Mouse (Mus musculus) lung, postnatal 25 days (tissue): ENCODE data around the gene Rab31.
A peak's percentile ranks its signal among the peaks of the same experiment; 100 is the strongest.
"Not testable (repeated sequence)": the region's sequence is repeated elsewhere in the genome, so short reads cannot be mapped to it uniquely, and the experiment has no call there.

Experiments
- DNase-seq: peaks from one replicate; pipeline ENCODE4 v3.0.0; 2022; ENCODE audit warnings: low spot score

The Rab31 gene

GRCm38 (mm10) chr17:65662662-65663061, 109.9 kb downstream of the Rab31 start:
- no peak for DNase-seq

GRCm38 (mm10) chr17:65658416-65658815, 114.1 kb downstream of the Rab31 start:
- DNase-seq: no peak

DNA sequence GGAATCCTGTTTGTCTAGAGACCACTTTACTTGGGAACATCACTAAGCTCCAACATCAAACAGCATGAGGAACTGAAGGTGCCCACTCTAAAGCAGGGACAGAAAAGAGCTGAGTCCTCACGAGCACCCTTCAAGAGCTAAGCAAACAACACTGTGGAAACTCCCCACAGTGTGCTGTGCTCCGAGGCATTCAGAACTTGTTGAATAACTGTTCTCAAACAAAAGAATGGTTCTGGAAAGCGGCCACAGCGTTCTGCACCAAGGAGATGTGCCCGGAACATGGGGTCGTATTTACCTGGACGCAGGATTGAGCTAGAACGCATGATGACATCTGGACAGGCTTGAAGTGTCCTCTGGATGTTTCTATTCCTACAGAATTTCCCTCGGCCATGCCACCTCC, 114.6 kb downstream of the Rab31 start:
- peak; percentile 85 for DNase-seq

- DNase-seq: no peak
Observed at GRCm38 (mm10) chr17:65656731-65657130, 115.8 kb downstream of the Rab31 start.

- no peak for DNase-seq
Observed at GRCm38 (mm10) chr17:65656076-65656475, 116.5 kb downstream of the Rab31 start.

- no peak for DNase-seq
Observed at GRCm38 (mm10) chr17:65655608-65656007, 116.9 kb downstream of the Rab31 start.

- DNase-seq: no peak
Observed at GRCm38 (mm10) chr17:65650598-65650997, 122.0 kb downstream of the Rab31 start.

DNA sequence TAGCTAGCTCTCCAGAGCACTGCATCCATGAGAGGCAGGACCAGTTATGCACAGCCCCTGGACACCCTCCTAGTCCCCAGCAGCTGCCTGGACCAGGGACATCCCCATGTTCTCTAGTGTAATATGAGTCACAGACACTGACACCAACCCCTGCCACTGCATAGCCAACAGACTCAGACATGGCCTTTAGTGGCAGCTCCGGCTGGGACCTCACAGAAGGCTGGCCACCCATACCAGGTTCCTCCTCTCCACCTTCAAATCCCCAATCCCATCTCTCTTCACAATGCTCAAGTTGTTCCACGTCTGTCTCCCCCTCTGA, 123.4 kb downstream of the Rab31 start:
- no peak for DNase-seq

GRCm38 (mm10) chr17:65648371-65649174, 124.0 kb downstream of the Rab31 start:
- no peak for DNase-seq

- no peak for DNase-seq
Observed at GRCm38 (mm10) chr17:65647961-65648360, 124.6 kb downstream of the Rab31 start.

DNA sequence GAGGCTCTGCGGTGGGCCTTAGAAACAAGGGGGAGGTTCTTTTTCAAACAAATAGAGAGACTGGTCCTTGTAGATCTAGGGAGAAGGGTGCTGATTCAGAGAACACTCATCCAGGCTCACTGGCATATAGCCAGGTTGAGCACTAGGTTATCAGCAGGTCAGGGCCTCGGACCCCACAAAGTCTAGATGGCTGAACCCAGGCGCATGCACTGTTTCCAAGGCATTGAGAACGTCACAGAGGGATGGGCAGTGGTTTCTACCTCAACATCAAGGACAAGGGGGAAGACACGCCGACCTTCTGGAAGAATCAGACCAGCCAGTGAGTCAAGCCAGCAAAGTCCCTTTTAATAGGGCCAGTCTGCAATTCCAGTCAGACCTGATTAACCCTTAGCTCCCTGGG, 125.3 kb downstream of the Rab31 start:
- no peak for DNase-seq

- DNase-seq: peak; percentile 23
Observed at GRCm38 (mm10) chr17:65643579-65643978, 129.0 kb downstream of the Rab31 start.

- peak; percentile 89 for DNase-seq
Observed at GRCm38 (mm10) chr17:65643051-65643521, 129.5 kb downstream of the Rab31 start.

DNA sequence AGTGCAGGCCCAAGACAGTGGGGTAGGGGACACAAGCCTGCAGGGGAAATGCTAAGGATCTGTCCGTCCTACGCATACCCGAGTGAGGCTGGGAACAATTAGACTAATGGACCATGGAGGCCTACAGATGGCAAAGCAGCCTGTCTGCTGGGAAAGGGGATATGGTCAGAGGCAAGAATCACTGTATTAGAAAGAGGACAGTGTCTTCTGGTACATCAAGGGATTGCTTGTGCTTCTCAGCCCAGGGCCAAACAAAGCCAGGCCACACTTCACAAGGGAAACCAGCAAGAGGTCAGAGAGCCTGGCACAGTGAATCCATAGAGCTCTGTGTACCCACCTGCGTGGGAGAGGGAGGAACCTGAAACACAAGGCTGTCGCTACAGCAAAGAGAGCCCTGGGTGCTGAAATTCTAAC, 130.0 kb downstream of the Rab31 start:
- DNase-seq: no peak

DNA sequence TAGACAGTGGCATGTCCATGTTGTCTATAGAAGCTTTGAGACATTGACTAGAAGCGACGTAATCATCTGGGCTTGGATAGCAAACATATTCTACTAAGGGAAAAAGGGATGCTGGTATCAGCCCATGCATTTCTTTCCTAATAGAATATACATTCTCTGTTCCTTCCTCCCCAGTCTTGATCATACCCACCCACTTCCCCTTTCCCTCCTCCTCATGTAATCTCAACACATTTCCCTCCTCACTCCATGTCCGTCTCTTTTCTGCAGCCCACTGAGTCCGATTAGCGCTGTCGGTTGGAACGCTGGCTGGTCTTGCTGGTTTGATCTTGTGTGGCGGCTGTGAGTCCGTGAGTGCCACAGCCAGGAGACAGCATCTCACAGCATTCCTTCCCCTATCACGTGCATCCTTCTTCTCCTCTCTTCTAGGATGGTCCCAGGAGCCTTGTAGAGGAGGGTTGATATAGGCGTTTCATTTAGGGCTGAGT, 130.8 kb downstream of the Rab31 start, which contains the start of gene Txndc2:
TSS of gene Txndc2 (minus strand) at position 435 of the 485 bp plus-strand sequence.
- no peak for DNase-seq

DNA sequence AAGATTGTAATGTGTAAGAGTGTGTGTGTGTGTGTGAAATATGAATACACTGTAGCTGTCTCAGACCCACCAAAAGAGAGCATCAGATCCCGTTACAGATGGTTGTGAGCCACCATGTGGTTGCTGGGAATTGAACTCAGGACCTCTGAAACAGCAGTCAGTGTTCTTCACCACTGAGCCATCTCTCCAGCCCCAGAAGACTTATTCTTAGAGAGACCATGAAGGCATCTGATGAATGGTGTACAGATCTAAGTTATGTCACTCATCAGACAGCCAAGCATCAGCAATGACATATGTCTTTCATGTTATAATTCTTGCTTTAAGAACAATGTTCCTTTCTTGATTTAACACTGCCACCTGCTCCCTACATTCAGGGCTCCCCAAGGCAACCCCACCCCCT, 133.4 kb downstream of the Rab31 start:
- DNase-seq: no peak

DNA sequence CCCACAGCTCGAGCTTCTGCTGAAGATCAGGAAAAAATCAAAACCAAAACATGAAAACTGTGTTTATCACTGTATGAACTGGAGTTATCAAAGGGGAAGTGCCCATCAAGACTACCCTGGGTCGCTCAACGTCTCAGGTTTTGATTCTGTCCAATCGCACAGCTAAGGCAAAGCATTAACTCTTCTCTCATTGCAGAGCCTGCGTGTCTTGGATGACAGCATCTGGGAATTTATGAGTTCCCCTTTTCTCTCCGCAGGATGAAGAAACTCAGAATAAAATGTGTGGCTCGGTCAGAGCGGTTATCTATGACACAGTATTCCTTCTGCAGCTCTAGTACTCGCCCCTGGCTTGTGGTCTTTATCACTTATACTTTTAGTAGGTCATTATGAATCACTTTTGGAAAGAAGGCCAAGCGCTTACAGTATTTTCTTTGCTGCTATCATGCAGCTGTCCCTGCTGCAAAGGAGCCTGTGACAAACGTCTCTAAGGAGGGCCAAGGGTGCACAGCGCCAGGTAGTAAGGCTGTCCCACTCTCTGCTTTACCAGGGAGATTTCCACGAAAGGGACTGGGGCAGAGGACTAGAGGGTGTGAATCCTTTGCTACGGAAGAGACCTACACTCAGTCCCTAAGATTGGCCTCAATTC, 136.7 kb downstream of the Rab31 start:
- DNase-seq: no peak

- no peak for DNase-seq
Observed at GRCm38 (mm10) chr17:65629943-65630342, 142.6 kb downstream of the Rab31 start.

DNA sequence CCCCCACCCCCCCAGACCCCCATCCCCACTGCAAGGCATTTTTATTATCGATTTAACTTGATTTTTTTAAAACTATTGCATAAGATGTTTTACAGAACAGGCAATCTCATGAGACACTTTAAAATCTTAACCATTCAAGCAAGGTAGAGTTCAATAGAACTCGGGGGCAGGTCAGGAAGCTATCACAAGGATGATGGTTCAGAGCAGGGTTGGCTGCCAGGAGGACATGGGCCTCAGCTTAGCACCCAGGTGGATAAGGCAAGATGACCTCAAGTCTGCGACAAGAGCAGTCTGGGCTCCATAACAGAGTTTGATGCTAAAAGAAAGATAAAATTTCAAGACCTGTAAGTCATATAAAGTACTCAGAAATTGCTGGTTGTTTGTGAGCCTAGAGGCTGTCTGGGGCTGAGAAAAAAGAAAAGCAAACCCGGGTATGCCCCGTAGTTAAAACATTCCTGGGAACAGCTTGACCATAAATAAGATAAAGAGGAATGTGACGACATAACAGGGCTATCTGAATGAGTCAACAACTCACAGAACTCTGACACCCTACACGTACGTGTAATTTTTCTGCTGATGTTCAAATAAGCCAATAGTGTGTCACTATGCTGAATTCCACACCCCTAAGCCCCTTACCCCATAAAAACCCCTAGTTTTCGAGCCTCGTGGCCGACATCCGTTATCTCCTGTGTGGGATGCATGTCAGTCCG, 143.6 kb downstream of the Rab31 start:
- not testable (repeated sequence) for DNase-seq

GRCm38 (mm10) chr17:65626301-65626700, 146.3 kb downstream of the Rab31 start:
- no peak for DNase-seq

DNA sequence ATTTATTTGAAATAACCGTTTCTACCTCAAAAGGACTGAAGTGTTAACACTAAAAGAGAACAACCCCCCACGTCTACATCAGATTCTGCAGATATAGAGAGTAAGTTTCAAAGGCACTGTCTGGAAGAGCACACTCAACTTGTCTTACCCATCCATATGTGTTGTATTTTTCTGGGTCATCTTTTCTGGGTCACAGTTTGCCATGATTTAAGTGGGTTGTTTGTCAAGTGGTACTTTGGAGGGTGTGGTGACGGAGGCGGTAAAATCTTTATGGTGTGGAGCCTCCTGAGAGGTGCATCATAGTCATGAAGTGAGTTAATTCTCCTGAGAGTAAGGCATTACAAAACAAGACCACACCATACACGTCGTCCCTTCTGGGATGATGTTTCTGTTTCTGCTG, 147.0 kb downstream of the Rab31 start:
- DNase-seq: no peak

GRCm38 (mm10) chr17:65623130-65623529, 149.4 kb downstream of the Rab31 start:
- DNase-seq: no peak

GRCm38 (mm10) chr17:65618431-65618830, 154.1 kb downstream of the Rab31 start:
- no peak for DNase-seq
